Mouse (Mus musculus) limb, embryonic 11.5 days (tissue): Measurements from ENCODE around the gene Tmem181a. TPM values are rescaled to one million over a fixed set of nuclear protein-coding genes. Genes with fewer than 3 reads are reported as not detected.
"Not testable (repeated sequence)": the region's sequence is repeated elsewhere in the genome, so short reads cannot be mapped to it uniquely, and the experiment has no call there.

ENCODE experiments used
- ATAC-seq: fragments of 200-750 bp; cut with Nextera tagmentation; 2 replicates; pipeline ENCODE4 v1.8.0; 2017; ENCODE audit warnings: low read depth; ENCODE audit not compliant: insufficient number of reproducible peaks, low FRiP score, low TSS enrichment
- DNase-seq: peaks from one replicate; pipeline ENCODE4 v3.0.0-alpha.2; 2015; ENCODE audit warnings: low spot score
- H3K27ac ChIP-seq: fragments of 300-500 bp; sonication (generic); replicated peaks from 2 replicates; pipeline ENCODE4 v1.5.1; 2014; ENCODE audit warnings: low read depth, mild to moderate bottlenecking, low read length
- H3K27me3 ChIP-seq: fragments of 300-500 bp; sonication (generic); 2 replicates; pipeline ENCODE4 v1.6.1; 2014; ENCODE audit warnings: mild to moderate bottlenecking, low read length, mixed read lengths; ENCODE audit not compliant: control insufficient read depth, insufficient read depth
- H3K36me3 ChIP-seq: fragments of 300-500 bp; sonication (generic); 2 replicates; pipeline ENCODE4 v1.6.1; 2014; ENCODE audit warnings: mild to moderate bottlenecking, low read length, moderate library complexity, mixed read lengths; ENCODE audit not compliant: control insufficient read depth, insufficient read depth
- H3K4me1 ChIP-seq: fragments of 300-500 bp; sonication (generic); 2 replicates; pipeline ENCODE4 v1.6.1; 2014; ENCODE audit warnings: low read length, mixed read lengths; ENCODE audit not compliant: control insufficient read depth, insufficient read depth
- H3K4me2 ChIP-seq: fragments of 300-500 bp; sonication (generic); 2 replicates; pipeline ENCODE4 v1.6.1; 2014; ENCODE audit warnings: low read depth, mild to moderate bottlenecking, moderate library complexity; ENCODE audit not compliant: severe bottlenecking
- H3K4me3 ChIP-seq: fragments of 300-500 bp; sonication (generic); 2 replicates; pipeline ENCODE4 v1.5.1; 2014; ENCODE audit warnings: low read depth, low read length
- H3K9ac ChIP-seq: fragments of 300-500 bp; sonication (generic); 2 replicates; pipeline ENCODE4 v1.6.1; 2014; ENCODE audit warnings: mild to moderate bottlenecking, low read length
- H3K9me3 ChIP-seq: fragments of 300-500 bp; sonication (generic); 2 replicates; pipeline ENCODE4 v1.6.1; 2016; ENCODE audit warnings: low read length; ENCODE audit not compliant: control insufficient read depth
- WGBS: fragments of 180-500 bp; shearing (Covaris S2); extraction: QIAGEN DNeasy Blood & Tissue Kit; methylation state at CpG from one replicate; pipeline ENCODE4 v1.1.7; 2014; 5-methylcytosine and 5-hydroxymethylcytosine counted together
- polyA plus RNA-seq: library from polyadenylated mRNA; unstranded; fragments of >200 nt; fragmentation: Nextera tagmentation; extraction: Ambion mirVana; gene quantifications from 2 replicates; pipeline ENCODE4 v1.2.1, GENCODE M21; 2014

Gene Tmem181a
- polyA plus RNA-seq, 1 experiment from 2014 or later, result 25.5 TPM

GRCm38 (mm10) chr17:6314493-6314892 is 57.8 kb downstream of the Tmem181a start:
- WGBS, result 71% methylated on average over 2 of the region's 3 CpGs
- not testable (repeated sequence) for H3K9ac ChIP-seq, H3K9me3 ChIP-seq, H3K27ac ChIP-seq, H3K4me2 ChIP-seq, DNase-seq, H3K27me3 ChIP-seq, H3K4me3 ChIP-seq, ATAC-seq, H3K36me3 ChIP-seq, H3K4me1 ChIP-seq

- H3K4me2 ChIP-seq, H3K27me3 ChIP-seq, H3K4me1 ChIP-seq, DNase-seq, ATAC-seq, H3K9ac ChIP-seq, H3K27ac ChIP-seq, H3K4me3 ChIP-seq, H3K36me3 ChIP-seq, H3K9me3 ChIP-seq: not testable (repeated sequence)
- WGBS, result 60% methylated on average over 2 of the region's 4 CpGs
Measured at GRCm38 (mm10) chr17:6315706-6316105, 59.0 kb downstream of the Tmem181a start.

GRCm38 (mm10) chr17:6316379-6317126 is 59.9 kb downstream of the Tmem181a start:
- not testable (repeated sequence) for H3K27me3 ChIP-seq, ATAC-seq, H3K9ac ChIP-seq, H3K27ac ChIP-seq, H3K9me3 ChIP-seq, H3K4me1 ChIP-seq, H3K36me3 ChIP-seq
- H3K4me3 ChIP-seq, result peak overlapping the region; percentile 27
- DNase-seq, result peak; percentile 27
- WGBS, result 5% methylated on average over 37 of the region's 38 CpGs
- H3K4me2 ChIP-seq, result peak overlapping the region; percentile 47

GRCm38 (mm10) chr17:6317339-6317985 is 60.8 kb downstream of the Tmem181a start, which contains the start of gene Dynlt1a:
Gene Dynlt1a, minus strand, starts transcription at chr17:6317500.
- peak within 1 kb of the TSS; percentile 27 for H3K4me3 ChIP-seq
- H3K27ac ChIP-seq, H3K4me1 ChIP-seq, H3K36me3 ChIP-seq, H3K9me3 ChIP-seq, H3K27me3 ChIP-seq, H3K9ac ChIP-seq: not testable (repeated sequence)
- ATAC-seq (peak; percentile 79), DNase-seq (peak; percentile 95)
- H3K4me2 ChIP-seq, result peak within 1 kb of the TSS; percentile 47
- WGBS, result 12% methylated on average over 20 of the region's 23 CpGs

- H3K27me3 ChIP-seq, H3K4me2 ChIP-seq, DNase-seq, H3K9ac ChIP-seq, H3K4me3 ChIP-seq, H3K4me1 ChIP-seq, H3K27ac ChIP-seq, H3K9me3 ChIP-seq, H3K36me3 ChIP-seq: not testable (repeated sequence)
- 3% methylated on average over 5 of the region's 60 CpGs for WGBS
- peak; percentile 36 for ATAC-seq
Measured at GRCm38 (mm10) chr17:6321081-6321777, 64.6 kb downstream of the Tmem181a start.

- no CpG with 5 or more reads among the region's 10 CpGs for WGBS
- H3K4me1 ChIP-seq, H3K9ac ChIP-seq, H3K9me3 ChIP-seq, DNase-seq, H3K4me3 ChIP-seq, H3K36me3 ChIP-seq, H3K27me3 ChIP-seq, H3K27ac ChIP-seq, H3K4me2 ChIP-seq: not testable (repeated sequence)
- ATAC-seq, result peak; percentile 66
Measured at GRCm38 (mm10) chr17:6321778-6322101, 65.1 kb downstream of the Tmem181a start.

- not testable (repeated sequence) for H3K4me1 ChIP-seq, H3K4me3 ChIP-seq, H3K36me3 ChIP-seq, H3K9ac ChIP-seq, H3K9me3 ChIP-seq, ATAC-seq, DNase-seq, H3K27me3 ChIP-seq, H3K4me2 ChIP-seq, H3K27ac ChIP-seq
- WGBS, result 61% methylated on average over 10 of the region's 10 CpGs
Measured at GRCm38 (mm10) chr17:6325021-6325420, 68.4 kb downstream of the Tmem181a start.

GRCm38 (mm10) chr17:6325543-6325942 is 68.9 kb downstream of the Tmem181a start:
- not testable (repeated sequence) for H3K9me3 ChIP-seq, H3K4me3 ChIP-seq, H3K4me1 ChIP-seq, ATAC-seq, H3K9ac ChIP-seq, H3K27ac ChIP-seq, DNase-seq, H3K36me3 ChIP-seq, H3K27me3 ChIP-seq, H3K4me2 ChIP-seq
- WGBS, result 65% methylated on average over 6 of the region's 6 CpGs
